Mouse (Mus musculus) hematopoietic multipotent progenitor cell, adult 10-12 weeks (in vitro differentiated cells): ENCODE data around the gene Cops8. TPM values are rescaled to one million over a fixed set of nuclear protein-coding genes. Genes with fewer than 3 reads are reported as not detected.

Experiments
- polyA plus RNA-seq: library from polyadenylated mRNA; stranded (reverse); fragments of >175 nt; gene quantifications from 2 replicates; pipeline ENCODE4 v1.2.3, GENCODE M21; 2012; ENCODE audit warnings: low replicate concordance

Cops8 gene
- 16.1 and 20.0 TPM in 2 replicates for polyA plus RNA-seq

DNA sequence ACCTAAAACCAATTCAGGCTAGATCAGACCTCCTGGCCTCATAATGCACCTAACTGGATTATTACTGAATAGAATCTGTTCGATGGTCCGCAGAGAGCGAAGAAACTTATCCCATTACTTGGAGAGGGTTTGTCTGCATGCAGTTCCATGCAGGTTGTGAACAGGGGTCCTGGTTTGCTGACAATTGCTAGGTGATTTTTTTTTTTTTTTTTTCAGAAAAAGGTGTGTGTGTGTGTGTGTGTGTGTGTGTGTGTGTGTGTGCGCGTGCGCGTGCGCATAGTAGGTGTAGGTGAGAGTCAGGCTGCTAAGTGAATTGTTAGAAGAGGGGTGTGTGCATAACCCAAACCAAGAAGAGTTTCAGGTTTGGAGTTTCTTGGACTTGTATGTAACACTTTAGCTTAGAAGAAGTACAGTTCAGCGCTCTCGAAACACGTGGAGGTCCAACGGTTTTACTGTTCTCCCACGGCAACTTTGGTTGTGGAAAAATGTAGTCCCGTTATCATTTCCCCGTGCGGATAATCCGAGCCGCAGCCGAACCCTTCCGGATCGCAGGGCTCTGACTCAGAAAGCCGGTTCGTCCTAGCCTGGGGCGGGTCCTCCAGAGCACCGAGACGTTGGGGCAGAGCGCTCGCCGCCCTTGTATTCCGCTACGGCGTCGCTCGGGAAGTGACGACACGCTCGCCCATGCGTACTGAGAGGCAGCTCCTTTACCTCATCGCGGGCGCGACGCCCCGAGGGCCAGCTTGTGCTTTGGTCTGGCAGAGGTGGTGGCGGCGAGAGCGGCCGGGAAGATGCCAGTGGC is at the start of gene Cops8:
Cops8 (plus strand) TSS at position 223 of the 802 bp plus-strand sequence.

Other genes starting within 250 kb of the Cops8 start
- 0.01 and 0.12 TPM in 2 replicates for gene Col6a3, start 241.0 kb downstream of the Cops8 start, polyA plus RNA-seq